Mouse (Mus musculus): ENCODE data around the gene Astn2. TPM values are rescaled to one million over a fixed set of nuclear protein-coding genes. Genes with fewer than 3 reads are reported as not detected.

Astn2 gene
- total RNA-seq (2021) (under 1 TPM; 0.50 to 0.78 TPM), polyA plus RNA-seq (2012; rRNA removed) (0.90 and 1.1 TPM in 2 replicates)
- long read RNA-seq, partial matches to known transcripts: 0 of 2 reads
- long read RNA-seq, other reads (novel, unspliced or antisense): 2 of 2 reads

DNA sequence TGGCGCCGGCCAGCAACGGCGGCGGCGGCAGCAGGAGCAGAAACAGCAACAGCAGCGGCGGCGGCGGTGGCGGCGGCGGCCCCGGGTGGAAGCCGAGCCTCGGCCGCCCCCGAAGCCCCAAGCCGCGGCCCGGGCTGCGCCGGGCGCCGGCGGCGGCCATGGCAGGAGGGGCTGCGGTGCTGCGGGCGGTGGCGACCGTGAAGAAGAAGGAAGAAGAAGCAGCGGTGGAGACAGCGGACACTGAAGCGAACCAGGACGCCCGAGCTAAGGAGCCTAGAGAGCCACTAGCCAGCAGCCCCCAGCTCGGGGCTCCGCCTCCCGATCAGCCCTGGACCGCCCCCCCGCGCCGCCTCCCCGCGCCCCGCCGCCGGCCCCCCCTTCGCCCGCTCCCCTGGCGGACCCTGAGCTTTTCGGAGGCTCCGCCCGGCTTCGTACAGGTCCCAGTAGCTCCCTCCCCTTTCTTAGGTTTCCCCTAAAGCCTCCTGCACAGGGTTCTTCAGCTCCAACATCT lies at the start of gene Astn2:
Gene Astn2, minus strand, starts transcription at position 411 of the 511 bp plus-strand sequence.
- intact Hi-C loops (cut with DNase I): no loop called here
- H3K9ac ChIP-seq (ENCODE audit: low read depth, low read length): peak within 1 kb of the TSS; percentile 48
- H3K27me3 ChIP-seq (ENCODE audit: control insufficient read depth, insufficient read depth, low read length): no peaks in the 10 kb centered on the region; the same call in 1 of the 2 replicates

DNA sequence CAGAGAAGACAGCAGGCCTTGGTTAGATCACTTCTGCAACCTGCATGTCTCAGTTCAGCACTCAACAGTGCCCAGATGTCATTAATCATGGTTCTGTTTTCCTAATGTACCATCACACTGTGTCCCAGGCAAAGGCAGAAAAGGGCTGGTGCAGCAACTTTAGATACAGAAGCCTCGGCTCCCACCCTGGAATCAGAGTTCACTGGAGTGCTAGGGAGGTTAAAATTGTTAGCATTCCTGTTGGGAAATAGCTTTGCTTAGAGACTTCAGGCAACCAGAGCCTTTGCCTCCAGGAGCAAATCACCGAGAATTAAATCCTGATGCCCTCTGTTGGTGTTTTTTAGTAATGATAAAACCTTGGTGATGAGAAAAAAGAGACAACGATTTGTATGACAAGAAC lies 45.7 kb upstream of the Astn2 start:
- TF ChIP-seq POLR2A (IDR thresholded peaks at IDR 0.05; ENCODE audit: insufficient read depth, low read depth, low read length) (no peak), CTCF (IDR thresholded peaks at IDR 0.05) (peak; percentile 33), EP300 (IDR thresholded peaks at IDR 0.05; ENCODE audit: insufficient read depth, low read depth, low read length) (no peak)
- Histone ChIP-seq H3K79me2 (replicated peaks; ENCODE audit: control insufficient read depth, insufficient read depth, low read length) (no peaks in the 10 kb centered on the region), H3K27me3 (ENCODE audit: control insufficient read depth, insufficient read depth, low read length) (no peaks in the 10 kb centered on the region), H3K4me3 (no peak overlapping the region), H3K4me1 (ENCODE audit: control insufficient read depth, insufficient read depth, low read length) (no peaks in the 10 kb centered on the region; the same call in 1 of the 2 replicates), H3K9ac (ENCODE audit: low read depth, low read length) (no peak overlapping the region), H3K27ac (no peak overlapping the region), H3K36me3 (ENCODE audit: control insufficient read depth, insufficient read depth, low read length) (no peaks in the 10 kb centered on the region)
- intact Hi-C loops (cut with DNase I): no loop called here
- 27% methylated on average over 3 of the region's 3 CpGs for WGBS
- DNase-seq: no peak

More for the DNA sequence above, at the start of gene Astn2:
- no peak within 1 kb of the TSS for H3K27ac ChIP-seq
- TF ChIP-seq POLR2A (IDR thresholded peaks at IDR 0.05; ENCODE audit: insufficient read depth, low read depth, low read length): no peak
- TF ChIP-seq EP300 (IDR thresholded peaks at IDR 0.05; ENCODE audit: insufficient read depth, low read depth, low read length): no peak
- no peak for TF ChIP-seq CTCF (IDR thresholded peaks at IDR 0.05)
- 3% methylated on average over 38 of the region's 56 CpGs for WGBS
- DNase-seq: peak in 1 of 2 experiments; percentile 28
- H3K4me3 ChIP-seq: peak within 1 kb of the TSS; percentile 49
- H3K36me3 ChIP-seq (ENCODE audit: control insufficient read depth, insufficient read depth, low read length): no peaks in the 10 kb centered on the region
- no peaks in the 10 kb centered on the region for H3K79me2 ChIP-seq (replicated peaks; ENCODE audit: control insufficient read depth, insufficient read depth, low read length)
- no peaks in the 10 kb centered on the region for H3K4me1 ChIP-seq (ENCODE audit: control insufficient read depth, insufficient read depth, low read length)

DNA sequence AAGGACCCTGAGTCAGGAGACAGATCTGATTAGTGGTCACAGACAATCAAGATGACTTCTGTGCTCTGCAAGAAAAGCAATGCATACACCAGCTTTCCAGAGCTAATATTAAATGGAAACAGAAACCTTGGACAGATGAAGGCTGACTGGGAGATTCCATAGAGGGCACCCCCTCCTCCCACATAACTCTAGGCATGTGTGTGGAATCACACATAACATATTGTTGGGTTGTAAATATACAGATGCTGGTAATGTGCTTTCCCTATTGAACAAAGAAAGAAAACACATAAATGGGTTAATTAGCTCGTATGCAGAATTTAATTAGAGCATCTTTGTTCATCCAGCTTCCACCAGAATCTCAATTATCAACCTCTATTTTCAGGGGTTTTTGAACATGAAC lies 26.8 kb upstream of the Astn2 start:
- H3K27ac ChIP-seq: no peak overlapping the region
- no peak overlapping the region for H3K9ac ChIP-seq (ENCODE audit: low read depth, low read length)
- no peak overlapping the region for H3K4me3 ChIP-seq
- no peaks in the 10 kb centered on the region for H3K27me3 ChIP-seq (ENCODE audit: control insufficient read depth, insufficient read depth, low read length)
- TF ChIP-seq EP300 (IDR thresholded peaks at IDR 0.05; ENCODE audit: insufficient read depth, low read depth, low read length): no peak
- TF ChIP-seq CTCF (IDR thresholded peaks at IDR 0.05): no peak
- TF ChIP-seq POLR2A (IDR thresholded peaks at IDR 0.05; ENCODE audit: insufficient read depth, low read depth, low read length): no peak
- no peaks in the 10 kb centered on the region for H3K79me2 ChIP-seq (replicated peaks; ENCODE audit: control insufficient read depth, insufficient read depth, low read length)
- no peaks in the 10 kb centered on the region for H3K4me1 ChIP-seq (ENCODE audit: control insufficient read depth, insufficient read depth, low read length)
- 44% methylated on average over 1 of the region's 1 CpGs for WGBS
- intact Hi-C loops (cut with DNase I): loop anchor here (5.0 kb wide), 2 partner anchors 429 to 779 kb away; no protein-coding TSS in a partner anchor
- DNase-seq: no peak
- no peaks in the 10 kb centered on the region for H3K36me3 ChIP-seq (ENCODE audit: control insufficient read depth, insufficient read depth, low read length)

DNA sequence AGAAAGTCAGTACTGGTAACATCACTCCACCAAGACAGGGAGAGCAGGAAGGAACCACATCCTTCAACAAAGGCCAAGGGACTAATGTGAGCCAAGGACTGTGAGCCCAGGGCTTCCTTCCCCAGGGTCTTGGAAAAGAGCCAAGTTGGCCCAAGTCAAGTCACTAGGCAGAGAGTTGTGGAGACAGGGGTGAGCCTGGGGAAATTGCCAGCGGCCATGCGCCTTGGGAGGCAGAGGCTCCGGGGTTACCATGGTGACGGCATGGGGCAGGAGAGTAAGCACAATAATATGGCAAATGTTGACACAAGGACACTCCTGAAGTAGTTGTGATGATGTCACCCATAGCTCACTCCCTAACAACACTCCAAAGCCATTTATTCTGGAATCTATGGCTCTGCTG lies 21.4 kb upstream of the Astn2 start:
- intact Hi-C loops (cut with DNase I): no loop called here

DNA sequence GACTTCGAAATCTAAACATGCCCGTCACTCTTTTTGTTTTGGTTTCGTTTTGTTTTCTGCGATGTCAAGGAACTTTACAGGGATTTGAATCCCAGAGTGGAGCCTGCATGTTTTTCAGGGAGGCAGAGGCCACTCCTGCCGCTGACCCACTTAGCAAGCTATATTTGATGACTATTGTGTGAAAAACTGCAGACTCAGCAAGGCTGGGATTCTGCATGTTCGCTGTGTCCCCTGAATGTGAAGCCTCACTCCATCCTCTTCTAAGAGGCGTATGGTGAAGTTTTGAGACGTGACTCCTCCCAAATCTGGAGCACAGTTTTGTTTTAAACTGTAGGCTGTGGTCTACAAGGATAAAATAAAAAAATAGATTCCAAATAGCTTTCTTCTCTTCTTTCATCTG lies 10.4 kb upstream of the Astn2 start:
- Histone ChIP-seq H3K79me2 (replicated peaks; ENCODE audit: control insufficient read depth, insufficient read depth, low read length) (no peaks in the 10 kb centered on the region), H3K27me3 (ENCODE audit: control insufficient read depth, insufficient read depth, low read length) (no peaks in the 10 kb centered on the region), H3K4me3 (no peak overlapping the region), H3K36me3 (ENCODE audit: control insufficient read depth, insufficient read depth, low read length) (no peaks in the 10 kb centered on the region), H3K4me1 (ENCODE audit: control insufficient read depth, insufficient read depth, low read length) (no peaks in the 10 kb centered on the region), H3K9ac (ENCODE audit: low read depth, low read length) (no peak overlapping the region), H3K27ac (no peak overlapping the region)
- DNase-seq: no peak
- WGBS: 59% methylated on average over 8 of the region's 8 CpGs
- intact Hi-C loops (cut with DNase I): no loop called here
- no peak for TF ChIP-seq POLR2A (IDR thresholded peaks at IDR 0.05; ENCODE audit: insufficient read depth, low read depth, low read length)

More for the DNA sequence above, 21.4 kb upstream of the Astn2 start:
- H3K4me1 ChIP-seq (ENCODE audit: control insufficient read depth, insufficient read depth, low read length): no peaks in the 10 kb centered on the region
- no peak overlapping the region for H3K9ac ChIP-seq (ENCODE audit: low read depth, low read length)
- no peak for TF ChIP-seq EP300 (IDR thresholded peaks at IDR 0.05; ENCODE audit: insufficient read depth, low read depth, low read length)
- TF ChIP-seq CTCF (IDR thresholded peaks at IDR 0.05): no peak
- no peak for TF ChIP-seq POLR2A (IDR thresholded peaks at IDR 0.05; ENCODE audit: insufficient read depth, low read depth, low read length)
- 36% methylated on average over 4 of the region's 4 CpGs for WGBS
- H3K4me3 ChIP-seq: no peak overlapping the region
- no peaks in the 10 kb centered on the region for H3K79me2 ChIP-seq (replicated peaks; ENCODE audit: control insufficient read depth, insufficient read depth, low read length)
- no peak overlapping the region for H3K27ac ChIP-seq
- H3K36me3 ChIP-seq (ENCODE audit: control insufficient read depth, insufficient read depth, low read length): no peaks in the 10 kb centered on the region
- H3K27me3 ChIP-seq (ENCODE audit: control insufficient read depth, insufficient read depth, low read length): no peaks in the 10 kb centered on the region
- DNase-seq: peak; percentile 35 to 54

DNA sequence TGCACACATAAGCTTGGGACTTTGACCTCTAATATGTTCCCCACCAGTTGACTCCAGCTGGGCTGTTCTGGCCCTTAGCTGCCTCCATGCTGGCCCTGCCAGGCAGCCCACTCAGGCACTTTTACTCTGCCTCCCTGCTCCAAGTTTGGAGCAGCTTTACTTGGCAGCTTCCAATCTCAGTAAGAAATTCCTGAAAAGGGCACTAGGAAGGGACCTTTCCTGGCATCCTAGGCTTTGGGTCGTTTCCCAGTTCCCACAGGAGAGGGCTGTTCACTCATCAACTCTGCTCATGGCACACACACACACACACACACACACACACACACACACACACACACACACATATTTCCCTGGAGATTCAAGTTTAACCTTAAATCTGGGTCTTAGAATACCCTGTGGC lies 675 bp upstream of the Astn2 start:
- Histone ChIP-seq H3K27ac (no peak overlapping the region), H3K4me3 (no peak overlapping the region), H3K4me1 (ENCODE audit: control insufficient read depth, insufficient read depth, low read length) (no peaks in the 10 kb centered on the region), H3K79me2 (replicated peaks; ENCODE audit: control insufficient read depth, insufficient read depth, low read length) (no peaks in the 10 kb centered on the region), H3K9ac (ENCODE audit: low read depth, low read length) (no peak overlapping the region), H3K36me3 (ENCODE audit: control insufficient read depth, insufficient read depth, low read length) (no peaks in the 10 kb centered on the region), H3K27me3 (ENCODE audit: control insufficient read depth, insufficient read depth, low read length) (no peaks in the 10 kb centered on the region; the same call in 1 of the 2 replicates)
- WGBS: 6% methylated on average over 1 of the region's 1 CpGs
- TF ChIP-seq CTCF (IDR thresholded peaks at IDR 0.05) (no peak), POLR2A (IDR thresholded peaks at IDR 0.05; ENCODE audit: insufficient read depth, low read depth, low read length) (no peak), EP300 (IDR thresholded peaks at IDR 0.05; ENCODE audit: insufficient read depth, low read depth, low read length) (no peak)
- DNase-seq: peak in 1 of 2 experiments; percentile 14
- intact Hi-C loops (cut with DNase I): no loop called here

Data from heart, adult 2 months (tissue).